Mouse (Mus musculus) A20 (cell line): ENCODE results near the gene Ccdc137.

Experiments used
- DNase-seq: peaks from one replicate; pipeline ENCODE4 v3.0.0-alpha.2; 2011; ENCODE audit warnings: low read depth, low spot score

Gene Ccdc137

DNA sequence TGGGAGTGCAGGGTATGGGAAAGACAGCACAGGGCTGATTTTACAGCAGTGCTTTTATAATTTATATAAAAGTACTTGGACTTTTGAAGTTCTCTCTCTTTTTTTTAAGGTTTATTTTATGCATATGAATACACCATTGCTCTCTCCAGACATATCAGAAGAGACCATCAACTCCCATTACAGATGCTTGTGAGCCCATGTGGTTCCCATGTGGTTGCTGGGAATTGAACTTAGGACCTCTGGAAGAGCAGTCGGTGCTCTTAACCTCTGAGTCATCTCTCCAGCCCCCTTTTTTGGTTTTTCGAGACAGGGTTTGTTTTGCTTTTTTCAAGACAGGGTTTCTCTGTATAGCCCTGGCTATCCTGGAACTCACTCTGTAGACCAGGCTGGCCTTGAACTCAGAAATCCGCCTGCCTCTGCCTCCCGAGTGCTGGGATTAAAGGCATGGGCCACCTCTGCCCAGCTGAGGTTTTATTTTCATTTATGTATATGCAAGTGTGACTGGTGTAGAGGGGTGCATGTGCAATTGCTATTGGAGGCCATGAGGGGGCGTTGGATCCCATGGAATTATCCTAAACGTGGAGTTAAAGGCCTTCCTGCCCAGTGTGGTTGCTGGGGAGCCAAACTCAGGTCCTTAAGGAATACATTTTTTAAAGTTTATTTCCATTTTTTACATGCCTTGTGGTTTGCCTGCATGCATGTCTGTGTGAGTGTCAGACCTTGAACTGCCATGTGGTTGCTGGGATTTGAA lies 1.1 kb downstream of the Ccdc137 start:
- DNase-seq, result peak; percentile 37

- DNase-seq, result no peak
Measured at GRCm38 (mm10) chr11:120463536-120463935, 5.6 kb downstream of the Ccdc137 start.

- DNase-seq, result no peak
Measured at GRCm38 (mm10) chr11:120464365-120464764, 6.5 kb downstream of the Ccdc137 start.

- no peak for DNase-seq
Measured at GRCm38 (mm10) chr11:120465521-120465920, 7.6 kb downstream of the Ccdc137 start.

GRCm38 (mm10) chr11:120467051-120467735 lies 9.3 kb downstream of the Ccdc137 start, which contains the start of gene Arl16:
Gene Arl16 (minus strand): TSS chr11:120467607.
- peak; percentile 99 for DNase-seq

- DNase-seq, result no peak
Measured at GRCm38 (mm10) chr11:120467736-120468092, 9.8 kb downstream of the Ccdc137 start.

DNA sequence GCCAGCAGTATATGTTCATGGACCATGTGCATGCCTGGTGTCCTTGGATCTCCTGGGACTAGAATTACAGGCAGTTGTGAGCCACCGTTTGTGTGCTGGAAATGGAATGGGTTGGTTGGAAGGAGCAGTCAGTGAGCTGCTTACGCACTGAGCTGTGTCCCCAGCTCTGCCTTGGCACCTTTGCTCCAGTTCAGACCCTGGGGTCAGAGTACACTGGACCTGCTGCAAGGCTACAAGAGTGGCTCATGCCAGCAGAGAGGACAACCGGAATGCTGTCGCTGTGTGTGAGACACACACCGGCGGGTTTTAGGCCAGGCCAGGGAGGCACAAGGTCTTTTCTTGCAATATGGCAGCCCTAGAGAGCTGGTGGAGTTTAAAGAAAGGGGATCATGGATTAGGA lies 14.1 kb downstream of the Ccdc137 start:
- DNase-seq, result no peak

DNA sequence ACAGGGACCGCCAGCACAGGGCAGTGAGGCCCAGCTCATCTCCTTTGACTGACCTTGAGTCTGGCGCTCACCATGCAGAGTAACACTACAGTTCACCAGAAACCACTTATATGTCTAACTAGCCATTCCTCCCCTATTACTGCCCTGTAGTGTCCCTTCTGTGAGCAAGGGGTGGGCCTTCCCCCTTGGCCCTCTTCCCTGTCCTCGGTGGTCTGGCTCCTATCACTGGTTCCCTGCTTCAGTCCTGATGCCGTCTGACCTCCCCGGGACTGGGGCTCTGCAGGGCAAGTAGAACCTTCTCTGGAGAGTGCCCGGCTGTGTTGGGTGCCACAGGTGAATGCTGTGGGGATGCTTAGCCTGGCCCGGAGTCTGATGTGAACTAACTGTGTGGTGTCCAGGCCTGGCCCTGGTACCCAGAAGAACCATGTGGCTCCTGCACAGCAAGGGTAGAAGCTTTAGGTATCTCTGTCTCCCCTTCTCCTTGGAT lies 25.6 kb downstream of the Ccdc137 start:
- DNase-seq, result no peak

DNA sequence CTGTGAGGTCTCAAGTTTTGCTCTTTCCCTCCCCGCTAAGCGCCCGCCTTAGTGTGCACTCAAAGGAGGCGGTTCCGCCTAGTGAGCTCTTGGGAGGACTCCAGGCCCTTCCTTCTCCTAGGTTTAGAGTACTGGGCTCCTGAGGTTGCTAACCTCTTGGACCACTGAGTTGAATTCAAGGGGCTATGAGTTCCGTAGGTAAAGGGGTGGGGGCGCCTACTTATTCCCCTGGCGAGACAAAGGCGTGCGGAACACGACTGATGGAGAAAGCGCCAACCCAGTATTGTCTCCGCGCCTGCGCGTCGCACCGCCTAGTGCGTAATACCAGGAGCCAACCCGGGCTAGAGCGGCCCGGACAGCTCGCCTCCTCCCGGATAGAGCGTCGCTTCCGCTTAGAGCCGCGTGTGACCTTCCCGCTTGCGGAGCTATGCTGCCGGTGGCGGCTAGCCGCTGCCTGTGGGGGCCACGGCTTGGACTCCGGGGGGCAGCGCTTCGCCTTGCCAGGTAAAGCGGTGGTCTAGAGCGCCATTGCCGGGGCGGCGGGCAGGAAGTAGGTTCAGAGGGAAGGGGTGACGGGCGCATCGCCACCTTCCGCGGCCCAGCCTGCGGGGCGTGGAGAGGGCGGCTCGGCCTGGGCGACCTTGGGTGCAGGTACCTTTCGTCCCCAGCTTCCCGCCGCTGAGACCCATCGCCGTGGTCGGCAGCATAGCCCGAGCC lies 26.5 kb downstream of the Ccdc137 start, which contains the start of gene Mrpl12:
TSS of gene Mrpl12 (plus strand) at position 349 of the 717 bp plus-strand sequence.
- DNase-seq, result peak; percentile 94

DNA sequence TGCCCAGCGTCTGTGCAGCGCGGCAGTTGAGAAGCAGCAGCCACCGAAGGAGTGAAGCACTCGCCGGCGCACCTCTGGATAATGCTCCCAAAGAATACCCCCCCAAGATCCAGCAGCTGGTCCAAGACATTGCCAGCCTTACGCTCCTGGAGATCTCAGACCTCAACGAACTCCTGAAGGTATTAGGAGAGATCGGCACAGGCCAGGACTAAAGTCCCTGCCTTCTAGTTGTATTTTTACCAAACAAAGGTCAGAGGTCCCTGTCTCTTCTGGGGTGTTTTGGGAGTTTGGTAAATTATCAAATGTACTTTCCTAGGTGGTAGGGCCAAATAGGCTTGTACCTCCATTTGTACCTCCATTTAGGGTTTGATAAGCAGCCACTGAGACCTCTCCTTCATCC lies 27.3 kb downstream of the Ccdc137 start:
- DNase-seq, result no peak

GRCm38 (mm10) chr11:120488516-120488915 lies 30.6 kb downstream of the Ccdc137 start:
- DNase-seq, result no peak

DNA sequence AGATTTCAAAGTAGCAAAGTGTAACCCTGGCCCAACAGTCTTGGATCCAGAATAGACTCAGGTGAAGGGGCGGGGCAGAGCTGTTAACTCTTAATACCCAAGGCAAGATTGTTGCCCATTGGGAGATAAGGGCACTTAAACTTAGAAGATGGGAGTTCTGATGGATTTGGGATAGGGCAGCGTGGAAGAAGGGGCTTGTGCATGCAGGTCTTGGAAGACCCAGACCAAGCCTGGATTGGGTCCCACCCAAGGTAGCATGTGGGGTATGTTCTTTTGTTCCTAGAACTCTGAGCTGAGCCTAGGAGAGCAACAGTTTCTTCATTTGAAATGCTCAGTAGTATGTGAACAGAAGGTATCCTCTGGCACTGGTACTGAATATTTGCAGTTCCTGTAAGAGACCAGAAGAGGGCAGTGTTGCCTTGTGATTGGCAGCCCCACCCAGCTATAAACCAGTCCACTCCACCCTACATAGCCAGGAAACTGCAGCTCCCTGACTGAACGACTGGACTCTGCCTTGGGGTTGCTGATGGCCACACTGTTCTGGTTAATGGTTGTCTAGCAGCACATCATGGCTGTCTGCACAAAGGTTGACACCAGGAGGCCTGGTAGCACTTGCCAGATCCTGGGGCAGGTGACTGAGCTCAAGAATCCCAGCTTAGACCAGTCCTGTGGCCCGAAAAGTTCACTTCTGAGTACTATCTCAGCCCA lies 31.3 kb downstream of the Ccdc137 start:
- DNase-seq, result peak; percentile 84

GRCm38 (mm10) chr11:120490291-120491046 lies 32.6 kb downstream of the Ccdc137 start:
- no peak for DNase-seq

DNA sequence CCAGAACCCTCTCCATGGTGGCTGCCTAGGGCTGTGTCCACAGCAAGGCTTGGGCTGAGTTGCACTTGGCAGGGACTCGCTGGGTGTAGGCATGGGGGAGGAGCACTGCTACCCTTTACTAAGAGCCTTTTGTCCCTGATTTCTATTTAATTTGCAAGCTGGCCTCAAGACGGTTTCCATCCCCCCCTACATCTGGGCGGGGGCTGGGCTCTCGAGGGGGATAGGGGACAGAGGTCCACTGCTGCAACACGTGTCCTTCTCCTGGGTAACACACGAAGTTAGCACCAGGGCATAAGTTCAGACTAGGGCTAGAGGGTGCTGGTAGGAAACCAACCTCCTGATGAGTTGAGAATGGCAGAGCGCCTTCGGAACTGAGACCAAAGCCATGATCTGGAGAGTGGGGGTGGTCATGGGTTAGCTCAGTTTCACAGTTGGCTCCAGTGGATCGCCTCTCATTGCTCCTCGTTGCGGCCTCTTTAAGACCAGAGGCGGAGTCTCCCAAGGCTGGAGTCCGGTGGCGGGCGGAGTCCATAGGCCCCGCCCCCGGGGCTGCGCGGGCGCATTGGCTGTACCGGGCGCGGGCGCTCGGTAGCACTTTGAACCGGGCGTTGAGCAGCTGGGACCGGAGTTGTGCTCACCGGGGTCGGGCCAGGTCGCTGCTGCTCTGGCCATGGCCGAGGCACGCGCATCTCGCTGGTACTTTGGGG lies 33.6 kb downstream of the Ccdc137 start, which contains the start of gene Slc25a10:
TSS of gene Slc25a10 (plus strand) at position 524 of the 707 bp plus-strand sequence.
- peak; percentile 93 for DNase-seq

DNA sequence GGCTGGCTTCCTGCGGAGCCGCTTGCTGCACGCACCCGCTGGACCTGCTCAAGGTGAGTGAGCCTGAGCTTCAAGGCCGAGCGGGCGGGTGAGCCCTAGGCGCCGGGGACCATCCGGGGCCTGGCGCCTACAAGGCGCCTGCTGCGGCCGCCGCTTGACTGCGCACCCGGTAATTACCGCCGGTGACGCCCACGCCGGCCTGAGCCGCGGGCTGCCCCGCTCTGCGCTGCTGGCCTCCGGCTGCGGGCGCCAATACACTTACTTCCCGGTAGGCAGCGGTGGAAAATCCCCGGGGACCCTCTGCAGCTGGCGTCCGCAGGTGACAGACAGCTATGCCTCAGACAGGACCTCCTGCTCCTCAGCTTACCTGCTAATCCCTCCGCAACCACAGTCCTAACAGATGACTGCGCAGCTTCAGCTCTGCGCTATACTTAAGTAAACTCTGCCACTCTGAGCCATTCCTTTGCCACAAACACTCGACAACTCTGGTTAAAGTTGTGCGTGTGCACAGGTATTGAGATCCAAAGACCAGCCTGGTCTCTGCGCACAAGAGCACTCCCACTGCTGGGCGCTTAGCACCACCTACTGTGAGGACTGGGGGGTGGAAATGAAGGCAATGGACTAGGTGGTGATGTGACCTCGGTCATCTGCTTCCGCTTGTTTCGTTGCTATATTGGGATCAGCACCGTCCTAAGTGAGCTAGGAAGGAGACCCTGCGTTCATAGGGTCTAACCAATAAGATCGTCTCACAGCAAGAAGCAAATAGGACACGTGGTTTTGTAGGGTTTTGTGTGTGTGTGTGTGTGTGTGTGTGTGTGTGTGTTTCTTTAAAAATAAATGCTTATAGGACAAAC lies 34.3 kb downstream of the Ccdc137 start:
- peak; percentile 86 for DNase-seq

DNA sequence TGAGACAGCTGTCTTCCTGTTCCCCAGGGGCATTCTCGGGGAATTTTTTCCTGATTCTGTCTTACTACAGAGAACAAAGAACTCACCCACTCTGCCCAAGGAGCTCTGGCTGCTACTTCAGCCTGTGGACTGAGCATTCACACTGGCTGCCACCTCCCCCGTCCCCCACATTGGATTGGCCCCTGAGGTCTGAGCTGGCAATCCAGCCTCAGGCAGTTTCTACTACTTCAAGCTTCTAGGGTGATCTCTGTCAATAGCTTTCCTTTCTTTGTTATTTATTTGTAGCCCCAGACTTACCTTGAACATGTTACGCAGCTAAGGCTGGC lies 34.9 kb downstream of the Ccdc137 start:
- no peak for DNase-seq

- DNase-seq, result no peak
Measured at GRCm38 (mm10) chr11:120493351-120493750, 35.4 kb downstream of the Ccdc137 start.

DNA sequence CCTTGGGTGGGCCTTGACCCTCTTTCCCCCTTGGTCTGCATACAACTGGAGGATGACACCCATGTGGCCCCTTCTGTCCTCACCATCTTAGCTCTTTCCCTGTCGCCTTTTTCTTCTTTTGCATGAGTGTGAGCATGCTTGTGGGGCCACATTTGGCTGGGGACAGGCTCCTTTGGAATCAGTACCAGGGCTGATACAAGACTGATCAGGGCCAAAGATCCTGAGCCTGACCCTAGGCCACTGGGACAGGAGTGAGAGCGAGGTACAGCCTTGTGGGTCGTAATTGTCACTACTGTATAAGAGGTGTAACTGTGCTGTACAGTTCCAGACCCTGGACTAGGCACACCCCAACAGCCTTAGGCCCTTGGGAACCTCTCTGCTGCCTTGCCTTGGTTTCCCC lies 36.0 kb downstream of the Ccdc137 start:
- no peak for DNase-seq

GRCm38 (mm10) chr11:120497436-120497835 lies 39.5 kb downstream of the Ccdc137 start:
- DNase-seq, result no peak
